Mouse (Mus musculus): ENCODE measurements around the gene Kcnc4.

Kcnc4 gene

DNA sequence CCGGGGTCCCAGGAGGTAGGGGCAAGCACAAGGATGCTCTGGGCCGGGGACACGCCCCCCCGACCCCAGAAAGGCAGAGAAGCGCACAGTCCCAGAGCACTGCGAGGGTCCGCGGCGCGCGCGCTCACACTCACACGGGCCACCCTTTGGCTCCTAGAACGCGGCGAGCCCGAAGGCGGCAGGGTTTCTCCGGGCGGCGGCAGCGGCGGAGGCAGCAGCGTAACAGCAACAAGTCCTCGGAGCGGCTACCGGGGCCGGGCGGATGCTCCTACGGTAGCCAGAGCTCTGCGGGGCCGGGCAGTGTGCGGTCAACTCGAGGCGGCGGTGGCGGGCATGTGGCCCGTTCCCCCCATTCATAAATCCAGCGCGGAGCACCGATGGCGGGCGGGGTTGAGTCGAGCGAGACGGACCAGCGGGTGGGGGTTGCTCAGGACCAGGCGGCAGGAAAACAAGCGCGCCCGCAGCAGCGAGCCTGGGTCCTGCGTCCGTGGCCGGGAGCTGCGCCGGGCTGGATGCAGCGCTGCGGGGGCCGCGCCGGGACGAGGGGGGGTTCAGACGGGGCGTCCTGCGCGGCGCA, at the start of gene Kcnc4:
Kcnc4 (minus strand) TSS at position 357 of the 577 bp plus-strand sequence.
- DNase-seq (ENCODE audit: low spot score) = no peak

DNA sequence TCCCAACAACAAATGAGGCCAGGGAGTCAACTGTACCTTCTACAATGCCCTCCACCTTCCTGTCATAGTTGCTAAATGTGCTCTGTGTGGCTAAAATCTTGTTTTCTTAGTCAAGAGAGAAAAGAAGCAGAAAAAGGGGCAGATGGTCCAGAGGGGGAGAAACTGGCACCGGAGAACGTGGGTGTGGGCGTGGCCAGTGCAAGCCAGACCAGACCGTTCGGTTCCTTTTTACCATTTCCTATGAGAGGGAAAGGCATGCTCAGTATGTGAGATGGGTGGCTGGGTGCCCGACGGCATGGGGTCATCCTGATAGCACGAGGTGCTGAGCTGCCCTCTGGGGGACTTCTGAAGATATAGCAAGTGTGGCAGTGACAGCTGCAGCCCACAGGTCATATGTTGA, 49.3 kb upstream of the Kcnc4 start:
- DNase-seq (ENCODE audit: low spot score) = no peak

DNA sequence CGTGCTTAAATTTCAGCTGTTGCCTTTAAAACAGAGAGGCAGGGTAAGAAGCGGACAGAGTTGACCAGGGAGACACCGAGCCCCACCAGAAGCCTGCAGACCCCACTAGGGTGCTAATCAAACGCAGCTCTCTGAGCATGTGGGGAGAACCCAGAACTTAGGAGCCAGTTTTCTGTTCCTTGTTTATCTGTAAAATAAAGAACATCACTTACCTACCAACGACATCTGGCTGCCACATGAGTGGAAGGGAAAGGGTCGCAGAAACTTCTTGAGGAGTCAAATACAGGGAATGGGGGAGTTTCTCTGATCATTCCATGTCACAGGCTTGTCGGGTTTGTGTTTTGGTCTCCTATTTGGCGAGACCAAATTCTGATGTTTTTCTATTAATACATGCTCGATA, 48.6 kb upstream of the Kcnc4 start:
- no peak for DNase-seq (ENCODE audit: low spot score)

DNA sequence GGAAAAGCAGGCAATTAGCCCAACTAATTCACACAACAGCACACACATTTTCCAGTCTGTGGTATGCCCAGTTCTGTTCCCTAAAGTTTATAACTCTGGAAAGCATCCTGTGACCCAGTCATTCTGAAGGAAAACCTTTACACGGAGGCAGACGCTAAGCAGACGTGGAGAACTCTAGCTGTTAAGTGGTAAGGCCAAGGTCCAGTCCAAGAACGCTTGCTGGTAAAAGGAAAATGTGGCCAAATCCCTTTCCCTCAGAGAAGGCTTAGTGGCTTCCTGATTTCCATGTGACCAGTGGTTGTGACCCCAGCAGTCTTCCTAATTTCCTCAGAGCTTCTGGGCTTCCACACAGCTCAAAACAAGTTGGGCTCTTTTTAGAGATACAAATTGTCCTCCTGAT, 47.2 kb upstream of the Kcnc4 start:
- DNase-seq (ENCODE audit: low spot score) = no peak

DNA sequence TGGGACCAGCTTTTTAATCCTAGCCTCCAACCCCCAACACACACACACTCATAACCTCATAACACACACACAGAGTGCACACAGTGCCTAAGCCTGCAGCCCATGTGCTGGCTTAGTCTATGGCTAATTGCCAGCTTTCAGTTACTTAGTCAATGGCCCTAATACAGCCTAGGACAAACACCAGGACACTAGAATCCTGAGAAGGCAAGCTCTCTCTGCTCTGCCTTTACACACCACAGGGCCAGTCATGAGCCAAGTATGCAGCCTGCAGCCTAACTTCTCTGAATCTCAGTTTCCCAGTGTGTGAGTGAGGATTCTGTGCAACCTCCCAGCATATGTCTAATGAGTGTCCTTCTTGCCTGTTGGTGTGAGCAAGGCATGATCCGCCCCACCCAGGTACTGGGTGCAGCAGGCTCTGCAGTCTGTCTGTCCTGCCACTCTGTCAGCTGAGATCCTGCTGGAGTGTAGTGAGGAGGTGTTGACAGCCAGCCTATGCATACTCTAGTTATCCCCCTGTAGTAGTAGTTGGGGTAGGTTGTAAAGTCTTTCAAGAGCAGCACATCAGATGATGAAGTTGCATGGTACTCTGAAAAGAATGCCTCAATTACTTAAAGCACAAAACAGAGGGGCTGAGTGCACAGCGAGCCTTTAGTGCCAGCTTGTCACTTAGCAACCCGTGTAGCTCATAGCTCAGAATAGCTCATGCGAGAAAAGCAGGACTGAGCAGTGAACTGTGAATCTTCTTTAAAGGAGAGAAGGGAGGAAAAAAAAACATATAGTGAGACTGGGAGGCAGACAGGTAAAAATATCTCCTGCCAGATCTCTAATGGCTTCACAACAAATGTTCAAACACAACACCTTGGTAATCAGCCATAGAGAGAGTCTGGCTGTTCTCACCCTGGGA, 46.4 kb upstream of the Kcnc4 start:
- no peak for DNase-seq (ENCODE audit: low spot score)

DNA sequence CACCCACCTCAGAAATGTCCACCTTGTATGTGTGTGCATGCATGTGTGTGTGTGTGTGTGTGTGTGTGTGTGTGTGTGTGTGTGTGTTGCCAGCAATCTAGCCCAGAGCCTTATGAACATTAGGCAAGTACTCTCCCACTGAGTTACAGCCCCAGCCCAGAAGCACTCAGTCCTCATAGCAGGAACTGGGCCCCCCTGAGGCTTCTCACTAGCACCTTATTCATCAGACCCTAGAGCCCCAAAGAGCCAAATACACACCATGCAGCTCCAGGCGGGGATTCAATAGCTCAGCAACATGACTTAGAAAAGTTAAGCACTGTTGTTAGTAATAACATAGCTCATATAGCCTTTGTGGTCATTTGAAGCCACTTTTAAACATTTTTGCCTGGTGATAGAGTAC, 45.2 kb upstream of the Kcnc4 start:
- DNase-seq (ENCODE audit: low spot score) = no peak

DNA sequence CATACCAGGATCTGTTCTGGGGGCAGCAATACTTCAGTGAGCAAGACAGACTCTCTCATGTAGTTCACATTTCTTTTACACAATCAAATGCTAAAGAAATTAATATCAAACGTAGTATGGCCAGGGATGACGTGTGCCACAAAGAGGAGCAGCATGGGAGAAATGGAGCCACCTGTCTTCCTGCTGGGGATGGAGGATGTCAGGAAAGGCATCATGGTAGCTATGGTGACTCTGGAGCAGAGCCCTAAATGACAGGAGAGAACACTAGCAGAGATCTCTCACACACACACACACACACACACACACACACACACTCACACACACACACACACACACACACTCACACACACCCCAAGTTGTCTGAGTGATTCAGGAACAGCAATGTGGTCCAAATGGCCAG, 44.4 kb upstream of the Kcnc4 start:
- DNase-seq (ENCODE audit: low spot score) = no peak

DNA sequence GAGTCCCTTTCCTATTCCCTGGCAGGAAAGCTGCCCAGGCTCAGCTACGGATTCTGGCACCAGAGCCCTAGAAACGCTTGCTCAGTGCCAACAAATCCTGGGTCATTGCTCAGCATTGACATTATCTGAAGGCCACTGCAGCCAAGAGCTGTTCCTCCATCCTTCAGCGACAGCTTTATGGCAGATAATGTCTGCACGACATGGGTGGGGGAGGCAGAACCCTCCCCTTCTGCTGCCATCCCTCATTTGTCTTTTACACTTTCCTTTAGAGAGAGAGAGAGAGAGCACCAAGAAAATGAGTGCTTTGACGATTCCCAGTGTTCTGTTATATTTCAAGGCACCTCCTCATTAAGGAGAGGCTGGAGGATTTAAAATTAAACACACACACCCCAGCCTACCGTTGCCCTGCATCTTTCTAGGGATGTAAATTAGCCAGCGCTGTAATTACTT, 42.4 kb upstream of the Kcnc4 start:
- no peak for DNase-seq (ENCODE audit: low spot score)

DNA sequence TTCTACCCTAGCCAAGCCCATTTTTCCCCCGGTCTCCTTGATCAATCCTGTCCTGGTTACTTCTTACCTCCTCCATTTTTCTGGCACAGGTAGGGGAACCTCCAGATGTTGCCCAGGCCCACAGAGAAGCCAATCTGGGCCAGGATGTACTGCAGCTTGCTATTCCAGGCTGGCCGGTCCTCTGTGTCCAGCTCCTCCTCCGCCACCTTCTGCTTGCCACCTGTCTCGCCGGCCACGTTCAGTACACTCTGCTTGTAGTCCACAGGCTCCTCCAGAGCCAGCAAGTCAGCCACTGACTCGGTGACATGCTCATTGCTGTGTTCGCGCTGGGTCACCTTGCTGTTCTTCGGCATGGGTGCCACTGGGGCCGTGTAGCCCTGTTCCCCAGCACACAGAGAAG, 40.9 kb upstream of the Kcnc4 start:
- DNase-seq (ENCODE audit: low spot score) = no peak

DNA sequence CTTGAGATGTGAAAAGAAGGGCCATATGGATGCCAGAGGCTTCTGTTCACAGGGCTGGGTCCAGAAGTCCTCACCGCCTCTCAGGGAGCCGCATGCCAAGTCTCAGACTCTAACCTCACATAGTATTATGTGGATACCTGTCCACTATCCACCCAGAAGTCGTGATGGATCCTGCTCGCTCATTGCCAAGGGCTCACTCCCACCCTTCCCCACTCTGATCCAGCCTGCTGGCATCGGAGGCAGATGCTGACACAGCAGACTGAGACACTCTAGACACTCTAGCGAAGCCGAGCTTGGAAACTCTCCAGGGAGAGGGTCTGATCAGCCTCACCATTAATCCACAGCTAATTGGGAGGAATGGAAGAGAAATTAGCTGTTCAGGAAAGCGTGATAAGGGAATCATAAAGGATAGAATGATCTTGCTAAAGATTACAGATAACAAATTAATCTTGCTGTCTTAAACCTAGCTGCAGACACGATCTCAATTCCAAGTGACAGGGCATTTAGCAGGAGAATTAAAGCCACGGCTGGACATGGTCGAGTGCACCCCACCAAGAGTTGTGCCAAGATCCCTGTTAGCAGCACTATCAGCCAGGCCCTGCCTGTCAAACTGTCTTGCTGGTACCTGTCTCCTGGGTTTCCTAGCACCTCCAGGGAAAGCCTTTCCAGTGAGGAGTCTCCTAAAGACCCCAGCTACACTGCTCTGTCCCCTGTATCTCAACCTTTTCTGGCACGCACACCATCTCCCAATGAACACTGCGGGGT, 36.9 kb upstream of the Kcnc4 start:
- no peak for DNase-seq (ENCODE audit: low spot score)

DNA sequence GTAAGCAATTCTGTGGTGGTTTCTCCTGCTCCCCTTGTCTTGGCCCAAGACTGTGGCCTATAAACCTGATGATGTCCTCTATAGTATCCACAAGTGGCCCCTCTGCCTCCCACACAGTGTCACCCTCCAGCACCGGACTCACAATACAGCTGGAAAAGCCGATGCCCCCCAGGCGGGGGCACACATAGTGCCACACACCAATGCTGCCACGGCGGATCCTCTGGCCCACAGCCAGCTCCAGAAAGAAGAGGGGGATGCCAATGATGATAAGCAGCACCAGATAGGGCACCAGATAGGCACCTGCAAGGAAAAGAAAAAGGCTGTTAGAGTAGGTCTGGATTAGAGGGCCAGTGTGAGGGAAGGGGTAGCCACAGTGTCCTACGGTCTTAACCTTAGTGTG, 36.2 kb upstream of the Kcnc4 start:
- no peak for DNase-seq (ENCODE audit: low spot score)

DNA sequence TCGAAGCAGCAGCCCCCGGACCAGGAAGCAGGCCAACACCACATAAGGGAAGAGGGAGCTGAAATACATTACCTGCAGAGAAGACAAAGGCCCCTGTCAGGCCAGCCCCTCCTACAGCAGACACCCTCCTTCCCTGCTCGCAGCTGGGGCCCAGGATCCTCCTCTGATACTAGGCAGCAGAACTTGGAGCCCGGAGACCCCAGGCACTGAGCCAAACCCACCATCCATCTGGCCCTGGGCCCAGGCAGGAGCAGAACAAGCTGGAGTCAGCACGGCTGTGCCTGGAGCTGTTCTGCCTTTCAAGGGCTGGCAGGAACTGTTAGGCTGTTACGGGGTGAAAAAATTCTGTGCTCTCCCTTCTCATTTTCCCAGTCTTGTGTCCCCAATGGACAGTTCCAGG, 32.1 kb upstream of the Kcnc4 start:
- DNase-seq (ENCODE audit: low spot score) = no peak

DNA sequence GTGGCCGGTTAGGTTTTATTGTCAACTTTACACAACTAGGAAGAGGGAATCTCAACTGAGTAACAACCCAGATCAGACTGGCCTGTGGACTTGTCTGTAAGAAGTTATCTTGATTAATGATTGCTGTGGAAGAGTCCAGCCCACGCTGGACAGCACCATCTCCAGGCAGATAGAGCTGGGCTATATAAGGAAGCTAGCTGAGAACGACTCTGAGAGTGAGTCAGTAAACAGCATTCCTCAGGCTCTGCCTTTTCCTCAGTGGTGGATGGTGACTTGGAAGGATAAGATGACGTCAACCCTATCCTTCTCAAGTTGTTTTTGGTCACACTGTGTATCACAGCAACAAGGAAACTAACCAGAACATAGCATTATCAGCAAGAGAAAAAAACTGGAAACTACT, 29.3 kb upstream of the Kcnc4 start:
- DNase-seq (ENCODE audit: low spot score) = no peak

DNA sequence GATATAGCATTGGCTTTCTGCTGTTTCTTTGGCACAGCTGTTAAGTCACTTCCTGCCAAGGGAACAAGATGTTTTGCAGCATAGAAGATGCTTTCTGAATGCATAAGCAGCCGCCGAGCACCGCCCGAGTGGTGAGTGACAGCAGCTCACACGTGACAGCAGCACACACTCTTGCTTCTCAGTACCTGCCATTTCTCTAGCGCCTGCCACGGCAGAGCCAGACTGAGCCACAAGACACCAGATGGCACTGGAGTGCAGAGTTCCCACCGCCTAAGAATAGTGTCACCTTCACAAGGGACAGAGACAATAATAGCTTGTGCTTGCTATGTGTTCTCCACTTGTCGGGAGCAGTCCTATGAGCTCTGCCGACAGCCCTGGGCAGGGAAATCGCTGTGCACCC, 23.9 kb upstream of the Kcnc4 start:
- no peak for DNase-seq (ENCODE audit: low spot score)

DNA sequence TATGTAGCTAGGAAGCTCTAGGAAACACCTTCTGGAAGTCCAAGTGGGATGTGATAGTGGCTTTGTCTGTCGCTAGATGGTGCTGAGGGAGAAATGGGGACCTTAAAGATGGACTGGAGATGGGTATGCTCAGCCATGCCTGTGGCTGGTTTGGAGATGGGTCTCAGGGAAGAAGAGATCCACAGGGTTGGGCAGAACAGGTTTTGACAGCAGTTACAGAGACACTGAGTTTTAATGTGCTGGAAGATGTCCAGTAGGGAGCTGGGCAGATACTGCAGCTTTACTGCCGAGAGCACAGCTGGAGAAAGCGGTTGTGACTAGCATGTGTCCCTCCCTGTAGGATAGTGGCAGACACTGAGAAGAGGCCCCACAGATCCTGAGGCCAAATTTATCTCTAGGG, 21.3 kb upstream of the Kcnc4 start:
- no peak for DNase-seq (ENCODE audit: low spot score)

DNA sequence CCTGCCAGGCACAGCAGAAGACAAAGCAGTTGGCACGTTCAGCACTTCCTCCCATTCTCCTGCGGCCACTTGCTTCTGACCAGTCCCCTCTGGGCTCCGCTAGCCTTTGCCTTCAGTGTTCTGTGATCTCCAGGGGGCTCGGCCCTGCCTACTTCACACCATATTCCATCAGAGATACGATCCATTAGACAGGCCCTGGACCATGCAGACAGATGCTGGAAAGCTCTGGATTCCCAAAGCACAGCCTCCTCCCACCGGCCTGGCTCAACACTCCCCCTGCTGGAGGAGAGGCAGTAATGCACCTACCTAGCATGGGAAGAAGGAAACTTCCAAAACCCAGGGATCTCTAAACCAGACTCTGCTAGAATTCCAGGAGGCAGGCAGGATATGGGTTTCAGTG, 12.8 kb upstream of the Kcnc4 start:
- DNase-seq (ENCODE audit: low spot score) = peak; percentile 14

DNA sequence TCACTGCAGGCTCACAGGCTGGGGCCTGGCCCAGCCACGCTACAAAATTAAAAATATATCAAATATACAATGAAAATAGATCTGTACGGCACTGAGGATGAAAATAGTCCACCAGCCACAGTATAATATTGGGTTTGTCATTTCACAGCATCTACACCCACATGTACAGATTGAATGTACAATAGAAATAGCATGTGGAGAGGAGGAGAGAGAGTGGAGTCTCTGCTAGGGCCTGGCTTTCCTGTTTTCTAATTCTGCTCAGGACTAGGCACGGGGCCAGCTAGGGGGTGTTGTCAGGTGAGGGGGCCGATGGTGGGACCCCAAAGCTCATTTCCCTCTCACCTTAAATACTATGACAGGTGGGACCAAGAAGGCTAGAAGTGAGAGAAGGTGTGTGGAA, 9.7 kb upstream of the Kcnc4 start:
- no peak for DNase-seq (ENCODE audit: low spot score)

DNA sequence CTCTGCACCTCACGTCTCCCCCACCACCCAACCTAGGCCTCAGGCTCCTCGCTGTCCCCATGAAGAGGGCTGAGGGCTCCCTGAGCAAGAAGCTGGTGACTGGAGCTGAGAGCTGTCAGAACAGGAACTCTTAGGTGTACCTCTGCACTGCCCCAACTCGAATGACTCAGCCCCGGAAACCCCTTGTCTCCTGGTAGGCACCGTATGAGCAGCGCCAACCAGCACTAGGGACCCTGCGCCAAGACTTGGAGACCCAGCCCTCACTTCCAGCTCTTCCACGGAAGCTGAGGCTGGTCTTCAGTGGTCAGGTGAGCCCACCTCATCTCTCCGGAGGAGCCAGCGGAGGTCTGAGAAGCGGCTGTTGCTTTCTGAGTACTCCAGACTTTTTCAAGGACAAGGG, 8.8 kb upstream of the Kcnc4 start:
- no peak for DNase-seq (ENCODE audit: low spot score)

DNA sequence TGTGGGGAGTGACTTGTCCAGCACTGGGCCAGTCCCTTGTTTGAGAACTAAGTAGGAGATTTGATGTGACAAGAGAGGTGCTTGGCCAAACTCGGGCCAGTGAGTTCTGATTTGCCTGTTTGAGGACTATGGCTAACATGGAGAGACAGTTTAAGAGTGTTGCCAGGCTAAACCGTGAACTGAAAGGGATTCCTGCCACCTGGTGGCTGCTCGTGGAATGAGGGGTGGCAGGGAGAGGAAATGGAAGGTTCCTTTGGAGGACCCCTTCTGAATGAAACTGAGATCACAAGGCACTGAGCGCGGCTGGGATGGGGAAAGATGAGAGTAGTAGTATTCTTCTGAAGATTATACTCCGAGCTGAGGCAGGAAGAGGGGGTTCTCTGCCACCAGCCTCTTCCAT, 7.2 kb upstream of the Kcnc4 start:
- DNase-seq (ENCODE audit: low spot score) = peak; percentile 53

DNA sequence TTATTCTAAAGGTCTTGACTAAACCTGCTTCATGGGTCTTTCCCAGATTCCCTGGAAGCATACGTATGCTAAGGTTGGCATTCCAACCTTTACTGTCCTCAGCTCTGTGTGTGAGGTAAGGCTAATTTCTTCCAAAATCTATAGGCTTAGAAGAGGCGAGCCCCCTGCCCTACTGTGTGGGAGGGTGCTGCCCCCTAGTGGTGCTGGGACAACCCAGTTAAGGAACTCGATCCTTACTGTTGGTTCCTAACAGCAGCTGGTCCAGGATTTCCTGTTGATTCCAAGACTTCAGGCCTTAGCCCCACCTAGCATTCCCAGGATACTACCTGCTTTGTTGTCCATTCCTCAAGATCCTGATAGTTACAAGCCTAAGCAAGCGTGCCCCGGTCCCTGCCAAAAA, 2.8 kb upstream of the Kcnc4 start:
- peak; percentile 41 for DNase-seq (ENCODE audit: low spot score)

DNA sequence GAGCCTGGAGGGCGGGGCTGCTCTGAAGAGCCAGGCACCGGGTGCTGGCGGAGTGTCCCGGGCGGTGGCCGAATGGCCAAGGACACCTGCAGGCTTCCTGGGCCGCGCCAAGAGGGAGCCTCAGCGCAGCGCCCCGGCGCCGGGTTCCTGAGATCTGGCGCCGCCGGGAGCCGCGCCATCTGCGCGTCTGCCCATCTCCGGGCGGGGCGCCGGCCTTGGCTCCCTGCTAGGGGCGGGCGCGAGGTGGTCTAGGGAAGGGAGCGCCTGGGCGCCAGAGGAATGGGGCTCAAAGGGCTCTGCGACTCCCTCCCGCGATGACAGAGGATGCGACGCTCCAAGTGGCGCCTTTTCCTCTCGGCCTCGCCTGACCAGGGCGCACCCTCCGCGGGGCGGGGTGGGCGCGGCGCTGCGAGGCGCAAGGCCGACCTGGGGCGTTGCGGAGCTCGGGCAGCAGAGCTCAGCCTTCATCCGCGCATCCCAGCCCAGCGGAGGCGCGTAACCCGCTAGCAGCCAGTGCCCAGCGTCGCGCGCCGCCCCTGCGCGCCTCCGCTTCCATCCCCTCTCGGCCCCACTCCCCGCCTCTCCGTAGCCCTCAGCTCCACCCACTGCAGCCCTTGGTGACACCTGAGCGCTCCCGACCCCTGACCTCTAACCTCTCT, 550 bp upstream of the Kcnc4 start:
- DNase-seq (ENCODE audit: low spot score) = no peak

DNA sequence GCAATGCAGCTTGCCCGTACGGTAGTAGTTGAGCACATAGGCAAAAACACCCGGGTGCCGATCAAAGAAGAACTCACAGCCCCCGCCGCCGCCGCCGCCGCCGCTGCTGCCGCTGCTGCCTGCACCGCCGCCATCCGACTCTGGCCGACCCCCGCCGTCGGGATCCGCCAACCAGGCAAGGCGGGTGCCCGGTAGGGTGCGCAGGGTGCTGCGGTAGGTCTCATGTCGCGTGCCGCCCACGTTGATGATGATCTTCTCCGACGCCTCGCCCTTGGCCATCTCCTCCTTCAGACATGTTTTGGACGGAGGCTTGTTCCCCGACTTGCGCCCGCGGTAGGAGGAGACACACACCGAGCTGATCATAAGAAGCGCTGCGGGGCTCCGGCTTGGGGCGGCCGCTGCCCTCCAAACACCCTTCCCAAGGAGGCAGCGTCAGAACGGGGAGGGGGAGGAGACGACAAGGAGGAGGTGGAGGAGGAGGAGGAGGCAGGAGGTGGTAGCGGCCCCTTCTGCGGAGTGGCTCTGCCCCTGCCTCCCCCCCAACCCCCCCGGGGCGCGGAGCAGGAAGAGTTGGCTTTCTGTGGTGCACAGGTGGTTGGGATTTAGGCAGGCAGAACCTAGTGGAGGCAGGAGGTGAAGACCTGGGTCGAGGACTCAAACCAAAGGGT, 690 bp downstream of the Kcnc4 start:
- no peak for DNase-seq (ENCODE audit: low spot score)
